Mouse (Mus musculus): Measurements from ENCODE around the gene Hsd17b3. TPM values are rescaled to one million over a fixed set of nuclear protein-coding genes. Genes with fewer than 3 reads are reported as not detected.

Hsd17b3 gene
- not detected in 2 replicates for polyA plus RNA-seq (2015; fragmentation: Nextera tagmentation; extraction: Ambion mirVana)

DNA sequence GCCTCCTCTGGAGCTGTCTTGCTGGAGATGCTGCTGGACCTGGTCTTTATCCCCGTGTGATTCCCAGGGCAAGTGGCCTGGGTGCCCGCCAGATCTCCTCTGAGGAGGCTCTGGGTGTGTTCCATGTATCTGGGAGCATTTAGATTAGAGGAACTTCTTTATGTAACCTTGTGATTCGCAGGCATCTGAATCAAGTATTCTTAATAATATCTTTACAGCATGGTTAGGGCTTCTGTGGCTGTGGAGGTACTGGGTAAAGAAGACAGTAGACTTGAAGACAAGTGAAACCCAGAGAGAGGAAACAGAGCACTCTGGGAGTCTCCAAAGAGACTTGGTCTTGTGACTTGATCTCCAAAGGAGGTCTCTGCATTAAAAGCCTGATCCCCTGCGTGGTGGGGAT is at the start of gene Hsd17b3:
Hsd17b3 (minus strand) TSS at position 101 of the 400 bp plus-strand sequence.
- Histone ChIP-seq H3K9me3 (no peaks in the 10 kb centered on the region), H3K27ac (replicated peaks) (no peak within 1 kb of the TSS), H3K36me3 (no peaks in the 10 kb centered on the region), H3K9ac (replicated peaks) (no peak within 1 kb of the TSS), H3K4me3 (no peak within 1 kb of the TSS), H3K4me2 (replicated peaks) (no peak within 1 kb of the TSS), H3K4me1 (no peaks in the 10 kb centered on the region), H3K27me3 (no peaks in the 10 kb centered on the region)
- 77% methylated on average over 4 of the region's 4 CpGs for WGBS
- no peak for ATAC-seq (replicated peaks)

DNA sequence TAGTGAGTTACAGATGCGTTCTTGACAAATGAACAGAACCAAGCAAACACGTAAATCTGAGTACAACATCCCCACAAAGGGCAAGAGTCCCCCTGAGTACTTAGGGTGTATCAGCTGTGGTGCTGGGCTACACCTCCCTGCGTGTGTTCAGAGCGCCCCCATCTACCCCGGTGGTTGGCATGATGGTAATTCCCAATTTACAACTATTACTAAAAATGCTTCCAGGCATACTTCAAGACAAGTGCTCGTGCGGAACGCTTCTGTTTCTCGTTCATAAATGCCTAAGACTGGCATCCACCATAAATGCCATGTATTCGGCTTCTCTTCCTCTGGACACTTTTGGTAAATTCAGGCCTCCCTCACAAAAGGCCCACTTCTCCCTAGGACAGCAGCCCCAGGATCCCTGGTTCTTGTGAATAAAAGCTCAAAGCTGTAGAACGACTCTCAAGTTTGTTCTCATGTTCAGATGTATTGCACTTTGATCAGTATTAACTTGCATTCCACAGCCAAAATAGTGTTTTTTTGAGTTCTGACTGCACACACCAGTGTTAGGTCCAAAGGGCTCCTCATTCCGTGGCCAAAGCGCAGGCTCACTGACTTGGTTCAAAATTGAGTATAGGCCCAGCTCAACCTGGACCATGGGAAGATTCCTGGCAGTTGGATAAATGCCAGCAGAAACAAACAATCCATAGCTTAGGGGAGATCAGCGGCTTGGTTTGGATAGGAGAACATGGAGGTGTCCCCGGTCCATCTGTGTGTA is 40.8 kb upstream of the Hsd17b3 start:
- Histone ChIP-seq H3K36me3 (0 out of 2 replicates have a peak, but pooled peaks cover 5% of the 10 kb centered on the region), H3K4me3 (peak overlapping the region; percentile 49), H3K9me3 (no peaks in the 10 kb centered on the region), H3K27ac (replicated peaks) (no peak overlapping the region), H3K4me1 (peaks cover 7% of the 10 kb centered on the region), H3K9ac (replicated peaks) (peak overlapping the region; percentile 43), H3K27me3 (no peaks in the 10 kb centered on the region), H3K4me2 (replicated peaks) (peak overlapping the region; percentile 85)
- 43% methylated on average over 15 of the region's 15 CpGs for WGBS
- peak; percentile 66; the same call in 1 of the 2 replicates for ATAC-seq (replicated peaks)

DNA sequence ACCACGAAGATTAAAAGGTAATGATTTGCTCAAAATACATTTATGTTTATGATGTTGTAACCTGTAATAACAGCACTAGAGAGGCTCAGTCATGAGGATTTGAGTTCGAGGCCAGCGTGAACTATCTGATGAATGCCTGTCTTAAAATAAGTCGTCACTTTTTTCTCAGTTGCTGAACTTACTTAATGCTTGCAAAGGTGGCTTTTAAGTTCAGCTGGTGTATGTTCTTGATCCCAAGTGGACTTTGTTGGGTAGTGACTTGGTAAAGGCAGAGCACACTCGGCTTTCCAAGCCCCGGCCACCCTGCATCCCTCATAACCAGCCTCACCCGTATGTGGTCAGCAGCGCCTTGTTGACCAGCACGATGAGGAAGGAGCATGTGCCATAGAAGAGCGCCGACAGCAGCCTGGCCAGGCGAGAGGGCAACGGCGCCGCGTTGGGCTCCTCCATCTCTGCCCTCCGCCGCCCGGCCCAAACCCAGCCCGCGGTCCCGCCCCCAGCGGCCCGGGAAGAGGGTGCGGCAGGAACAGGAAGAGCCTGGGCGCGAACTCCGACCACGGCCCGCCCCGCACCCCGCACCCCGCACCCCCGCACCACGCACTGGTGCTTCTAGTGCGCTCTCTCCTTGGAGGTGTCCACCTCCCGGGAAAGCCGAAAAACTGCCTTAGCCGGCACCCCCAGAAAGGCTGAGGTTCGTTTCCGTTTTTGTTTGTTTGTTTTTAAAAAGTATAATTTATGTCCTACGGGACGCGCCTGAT is 40.0 kb upstream of the Hsd17b3 start, which contains the start of gene Slc35d2:
Slc35d2 (minus strand) TSS at position 511 of the 758 bp plus-strand sequence.
- Histone ChIP-seq H3K4me2 (replicated peaks) (peak within 1 kb of the TSS; percentile 85), H3K36me3 (0 out of 2 replicates have a peak, but pooled peaks cover 4% of the 10 kb centered on the region), H3K27ac (replicated peaks) (no peak within 1 kb of the TSS), H3K9ac (replicated peaks) (peak within 1 kb of the TSS; percentile 43), H3K4me1 (peaks cover 7% of the 10 kb centered on the region), H3K27me3 (no peaks in the 10 kb centered on the region), H3K9me3 (no peaks in the 10 kb centered on the region), H3K4me3 (peak within 1 kb of the TSS; percentile 49)
- 11% methylated on average over 39 of the region's 44 CpGs for WGBS
- ATAC-seq (replicated peaks): peak; percentile 67; the same call in 1 of the 2 replicates

DNA sequence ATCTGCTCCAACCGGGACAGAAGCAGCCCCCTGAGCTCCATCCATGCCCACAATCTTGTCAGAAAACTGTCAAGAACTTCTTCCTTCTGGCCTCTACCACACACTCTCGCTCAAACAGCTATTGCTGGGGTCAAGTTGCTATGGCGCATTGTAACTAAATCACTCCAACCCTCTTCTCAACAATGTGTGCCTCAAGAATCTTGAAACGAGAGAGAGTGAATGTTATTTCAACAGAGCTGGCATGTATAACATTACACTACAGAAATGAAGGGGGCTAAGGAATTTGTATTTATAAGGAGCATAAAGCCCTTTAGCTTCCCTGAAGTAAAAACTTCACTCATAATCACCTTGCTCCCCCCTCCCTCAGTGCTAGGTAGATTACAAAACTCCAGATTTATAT is 37.3 kb upstream of the Hsd17b3 start:
- whole genome bisulfite sequencing: 58% methylated on average over 4 of the region's 4 CpGs
- H3K36me3 ChIP-seq: no peaks in the 10 kb centered on the region

DNA sequence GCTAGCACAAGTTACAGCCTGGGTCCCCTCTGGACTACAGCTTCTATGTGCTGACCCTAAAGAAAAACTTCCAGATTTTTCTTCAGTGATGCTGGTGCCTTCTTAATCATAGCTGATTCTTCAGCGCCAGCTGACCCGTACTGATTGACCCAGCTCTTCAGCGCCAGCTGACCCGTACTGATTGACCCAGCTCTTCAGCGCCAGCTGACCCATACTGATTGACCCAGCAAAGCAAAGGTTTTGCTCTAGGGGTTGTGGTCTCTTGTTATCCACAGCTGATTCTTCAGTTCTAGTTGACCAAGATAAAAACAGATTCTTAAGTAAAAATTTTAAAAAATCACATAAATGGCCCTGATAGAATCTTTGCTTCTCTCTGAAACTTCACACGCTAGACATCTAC is 35.9 kb upstream of the Hsd17b3 start:
- Histone ChIP-seq H3K9me3 (no peaks in the 10 kb centered on the region), H3K27me3 (no peaks in the 10 kb centered on the region), H3K4me3 (no peak overlapping the region), H3K4me1 (peaks cover 7% of the 10 kb centered on the region), H3K9ac (replicated peaks) (no peak overlapping the region), H3K4me2 (replicated peaks) (no peak overlapping the region), H3K36me3 (no peaks in the 10 kb centered on the region), H3K27ac (replicated peaks) (no peak overlapping the region)
- no peak for ATAC-seq (replicated peaks)
- 92% methylated on average over 6 of the region's 6 CpGs for WGBS

More for the DNA sequence above, 37.3 kb upstream of the Hsd17b3 start:
- no peak for ATAC-seq (replicated peaks)
- no peaks in the 10 kb centered on the region for H3K9me3 ChIP-seq
- peaks cover 7% of the 10 kb centered on the region for H3K4me1 ChIP-seq
- no peak overlapping the region for H3K4me2 ChIP-seq (replicated peaks)
- no peak overlapping the region for H3K9ac ChIP-seq (replicated peaks)
- no peaks in the 10 kb centered on the region for H3K27me3 ChIP-seq
- no peak overlapping the region for H3K27ac ChIP-seq (replicated peaks)
- no peak overlapping the region for H3K4me3 ChIP-seq

DNA sequence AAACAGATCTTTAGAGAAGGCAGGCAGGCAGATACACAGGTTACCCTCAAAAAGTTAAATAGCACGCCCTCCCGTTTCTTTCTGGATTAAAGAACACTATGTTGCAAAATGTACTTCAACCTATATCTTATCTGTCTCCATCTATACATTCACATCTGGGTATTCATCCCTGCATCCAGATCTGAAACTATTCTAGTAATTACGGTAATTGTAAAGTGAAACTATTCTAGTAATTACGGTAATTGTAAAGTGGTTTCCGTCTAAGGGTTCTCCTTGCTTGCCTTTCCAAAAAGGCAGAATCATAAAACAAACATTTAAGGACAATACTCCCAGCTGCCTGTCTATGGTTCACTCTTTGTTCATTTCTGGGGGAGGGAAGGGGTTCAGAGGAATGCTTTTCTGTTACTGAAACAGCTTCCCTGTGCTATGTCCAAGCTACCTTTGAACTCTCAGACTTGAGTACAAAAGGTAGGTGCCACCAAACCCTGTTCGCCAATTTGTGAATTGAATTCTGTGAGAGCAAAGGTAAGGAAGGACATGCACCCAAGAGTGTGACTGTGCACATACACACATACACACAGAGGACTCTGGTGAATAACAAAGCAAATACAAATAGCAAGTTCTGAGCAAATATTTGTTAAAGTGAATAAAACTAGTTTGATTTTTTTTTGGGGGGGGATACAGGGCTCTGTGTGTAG is 34.6 kb upstream of the Hsd17b3 start:
- WGBS: 35% methylated on average over 6 of the region's 6 CpGs
- H3K4me3 ChIP-seq: no peak overlapping the region
- H3K36me3 ChIP-seq: no peaks in the 10 kb centered on the region
- H3K4me2 ChIP-seq (replicated peaks): no peak overlapping the region
- ATAC-seq (replicated peaks): no peak
- H3K4me1 ChIP-seq: no peaks in the 10 kb centered on the region
- no peaks in the 10 kb centered on the region for H3K9me3 ChIP-seq
- no peak overlapping the region for H3K9ac ChIP-seq (replicated peaks)
- H3K27me3 ChIP-seq: no peaks in the 10 kb centered on the region
- no peak overlapping the region for H3K27ac ChIP-seq (replicated peaks)

GRCm38 (mm10) chr13:64120760-64121159 is 31.7 kb upstream of the Hsd17b3 start:
- Histone ChIP-seq H3K27ac (replicated peaks) (no peak overlapping the region), H3K9ac (replicated peaks) (no peak overlapping the region), H3K27me3 (no peaks in the 10 kb centered on the region), H3K36me3 (no peaks in the 10 kb centered on the region), H3K4me1 (no peaks in the 10 kb centered on the region), H3K4me2 (replicated peaks) (no peak overlapping the region), H3K4me3 (no peak overlapping the region), H3K9me3 (no peaks in the 10 kb centered on the region)
- WGBS: 77% methylated on average over 4 of the region's 4 CpGs
- no peak for ATAC-seq (replicated peaks)

- no peak for ATAC-seq (replicated peaks)
- Histone ChIP-seq H3K36me3 (no peaks in the 10 kb centered on the region), H3K4me3 (no peak overlapping the region), H3K4me2 (replicated peaks) (no peak overlapping the region), H3K4me1 (no peaks in the 10 kb centered on the region), H3K27me3 (no peaks in the 10 kb centered on the region), H3K9ac (replicated peaks) (no peak overlapping the region), H3K9me3 (no peaks in the 10 kb centered on the region), H3K27ac (replicated peaks) (no peak overlapping the region)
- 54% methylated on average over 2 of the region's 2 CpGs for WGBS
Observed at GRCm38 (mm10) chr13:64117442-64117841, 28.4 kb upstream of the Hsd17b3 start.

DNA sequence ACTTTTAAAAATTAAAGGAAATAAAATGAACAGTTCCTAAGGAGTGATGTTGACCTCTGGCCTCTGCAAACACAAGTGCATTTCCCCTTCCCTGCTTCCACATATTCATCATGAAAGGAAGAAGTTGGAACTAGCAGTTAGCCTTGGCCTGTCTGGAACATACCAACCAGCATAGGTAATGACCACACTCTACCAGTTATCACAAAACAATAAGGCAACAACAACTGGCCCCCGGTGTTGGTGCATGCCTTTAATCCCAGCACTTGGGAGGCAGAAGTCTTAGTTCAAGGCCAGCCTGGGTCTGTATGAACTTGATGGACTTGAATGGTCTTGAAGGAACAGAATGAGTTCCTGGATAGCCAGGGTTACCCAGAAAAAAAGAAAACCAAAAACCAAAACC is 21.4 kb upstream of the Hsd17b3 start:
- Histone ChIP-seq H3K4me3 (no peak overlapping the region), H3K27ac (replicated peaks) (no peak overlapping the region), H3K4me2 (replicated peaks) (no peak overlapping the region), H3K36me3 (no peaks in the 10 kb centered on the region), H3K9me3 (no peaks in the 10 kb centered on the region), H3K4me1 (peaks cover 10% of the 10 kb centered on the region; the same call in 1 of the 2 replicates), H3K9ac (replicated peaks) (no peak overlapping the region), H3K27me3 (no peaks in the 10 kb centered on the region)
- 95% methylated on average over 1 of the region's 1 CpGs for WGBS
- ATAC-seq (replicated peaks): no peak

DNA sequence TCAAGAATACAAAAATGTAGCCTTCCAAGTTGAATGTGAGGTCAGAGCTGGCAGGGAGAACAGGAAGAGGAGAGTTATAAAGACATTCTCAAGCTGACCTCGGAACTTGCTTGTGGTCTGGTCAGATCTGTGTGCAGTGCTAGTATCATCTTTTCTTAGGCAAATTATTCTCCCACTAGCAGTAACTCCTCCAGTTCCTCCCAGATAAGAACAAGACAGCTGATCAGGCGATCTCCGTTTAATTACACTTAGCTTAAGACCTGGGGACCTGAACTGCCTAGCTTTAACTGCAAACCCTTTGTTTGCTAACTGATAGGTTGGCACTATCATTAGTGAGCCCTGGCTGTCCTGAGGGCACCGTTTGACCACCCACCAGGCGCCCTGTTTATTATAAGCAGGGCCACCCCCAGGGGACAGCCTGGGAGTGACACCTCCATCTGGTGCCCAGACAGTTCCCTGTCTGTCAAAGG is 19.4 kb upstream of the Hsd17b3 start:
- Histone ChIP-seq H3K36me3 (no peaks in the 10 kb centered on the region), H3K9ac (replicated peaks) (no peak overlapping the region), H3K4me3 (no peak overlapping the region), H3K9me3 (no peaks in the 10 kb centered on the region), H3K4me1 (peaks cover 10% of the 10 kb centered on the region; the same call in 1 of the 2 replicates), H3K4me2 (replicated peaks) (no peak overlapping the region), H3K27me3 (0 out of 2 replicates have a peak, but pooled peaks cover 2% of the 10 kb centered on the region), H3K27ac (replicated peaks) (no peak overlapping the region)
- ATAC-seq (replicated peaks): no peak
- 34% methylated on average over 5 of the region's 5 CpGs for WGBS

- Histone ChIP-seq H3K4me1 (peaks cover 10% of the 10 kb centered on the region; the same call in 1 of the 2 replicates), H3K27ac (replicated peaks) (no peak overlapping the region), H3K4me2 (replicated peaks) (no peak overlapping the region), H3K9me3 (no peaks in the 10 kb centered on the region), H3K36me3 (no peaks in the 10 kb centered on the region), H3K4me3 (no peak overlapping the region), H3K27me3 (0 out of 2 replicates have a peak, but pooled peaks cover 2% of the 10 kb centered on the region), H3K9ac (replicated peaks) (no peak overlapping the region)
- ATAC-seq (replicated peaks): no peak
- 19% methylated on average over 8 of the region's 8 CpGs for WGBS
Observed at GRCm38 (mm10) chr13:64107535-64107934, 18.5 kb upstream of the Hsd17b3 start.

All from forebrain, embryonic 15.5 days (tissue).